Mouse (Mus musculus): ENCODE measurements at regions not wholly inside any gene's neighbourhood (a gene's known extent, or its start where the extent isn't known, plus 50 kb on each side); places are given as distances from the start of the nearest gene placed in this dataset.
A peak's percentile ranks its signal among the peaks of the same experiment; 100 is the strongest.
"Not testable (repeated sequence)": the region's sequence is repeated elsewhere in the genome, so short reads cannot be mapped to it uniquely, and the experiment has no call there.

DNA sequence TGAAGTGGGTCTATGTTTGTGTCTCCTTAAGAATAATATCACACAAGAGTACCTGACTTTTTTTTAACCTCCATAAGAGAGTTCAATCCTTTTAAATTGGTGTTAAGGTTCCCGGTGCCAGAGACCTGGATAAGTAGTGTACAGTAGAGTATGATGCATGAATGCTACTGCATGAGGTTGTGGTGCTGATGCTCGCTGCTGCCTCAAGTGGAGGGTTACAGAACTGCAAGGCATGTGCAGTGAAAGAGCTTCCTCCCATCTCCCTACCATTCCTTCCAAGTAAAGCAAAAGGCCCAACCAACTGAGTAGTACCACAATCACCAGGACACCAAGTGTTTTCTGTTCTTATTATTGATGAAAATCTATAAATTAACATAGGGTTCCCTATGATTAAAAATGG, 227.5 kb downstream of the Plod2 start:
- Histone ChIP-seq H3K9me3 (replicated peaks) (no peaks in the 10 kb centered on the region), H3K36me3 (no peaks in the 10 kb centered on the region), H3K4me1 (no peaks in the 10 kb centered on the region), H3K4me3 (no peak overlapping the region), H3K27me3 (ENCODE audit: low read depth, poor library complexity, severe bottlenecking) (no peaks in the 10 kb centered on the region), H3K27ac (replicated peaks) (no peak overlapping the region)
- no peak for DNase-seq (ENCODE audit: low spot score)
- 53% methylated on average over 2 of the region's 2 CpGs for WGBS

DNA sequence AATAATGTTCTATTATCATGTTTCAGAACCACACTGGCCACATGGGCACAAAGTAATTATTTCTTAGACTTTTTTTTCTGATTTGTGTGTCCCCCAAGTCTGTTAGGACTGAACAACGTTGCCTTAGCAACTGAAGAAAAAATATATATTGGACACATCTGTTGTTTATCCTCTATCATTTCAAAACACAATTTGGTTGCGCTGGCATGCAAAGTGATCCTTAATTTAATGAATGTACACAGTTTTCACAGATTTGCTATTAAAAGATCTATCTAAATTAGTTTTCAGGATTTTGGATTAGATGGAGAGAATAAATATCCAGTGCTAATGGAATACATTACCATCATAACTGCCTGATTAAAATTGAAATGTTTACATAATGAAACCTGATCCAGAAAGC, 229.0 kb downstream of the Plod2 start:
- Histone ChIP-seq H3K9me3 (replicated peaks) (no peaks in the 10 kb centered on the region), H3K27ac (replicated peaks) (no peak overlapping the region), H3K36me3 (no peaks in the 10 kb centered on the region), H3K27me3 (ENCODE audit: low read depth, poor library complexity, severe bottlenecking) (no peaks in the 10 kb centered on the region), H3K4me1 (no peaks in the 10 kb centered on the region), H3K4me3 (no peak overlapping the region)
- WGBS = 88% methylated on average over 2 of the region's 2 CpGs
- DNase-seq (ENCODE audit: low spot score) = no peak

DNA sequence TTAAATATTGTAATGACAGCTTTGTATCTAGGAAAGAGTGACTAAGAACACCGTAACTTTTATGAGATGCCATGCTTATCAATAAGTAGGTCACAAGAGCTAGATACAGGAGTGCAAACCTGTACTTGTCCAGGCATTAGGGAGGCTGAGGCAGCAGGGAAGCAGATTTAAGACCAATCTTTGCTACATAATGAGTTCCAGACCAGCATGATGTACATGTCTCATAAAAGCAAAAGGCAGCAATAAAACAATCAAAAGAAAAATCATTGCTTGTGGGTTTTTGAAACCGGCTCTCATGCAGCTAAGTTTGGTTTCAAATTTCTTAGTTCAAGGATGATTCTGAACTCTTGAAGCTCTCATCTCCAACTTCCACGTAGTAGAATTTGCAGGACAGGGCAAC, 229.7 kb downstream of the Plod2 start:
- Histone ChIP-seq H3K27me3 (ENCODE audit: low read depth, poor library complexity, severe bottlenecking) (no peaks in the 10 kb centered on the region), H3K4me3 (no peak overlapping the region), H3K4me1 (no peaks in the 10 kb centered on the region), H3K9me3 (replicated peaks) (no peaks in the 10 kb centered on the region), H3K27ac (replicated peaks) (no peak overlapping the region), H3K36me3 (no peaks in the 10 kb centered on the region)
- WGBS = 81% methylated on average over 3 of the region's 3 CpGs
- no peak for DNase-seq (ENCODE audit: low spot score)

DNA sequence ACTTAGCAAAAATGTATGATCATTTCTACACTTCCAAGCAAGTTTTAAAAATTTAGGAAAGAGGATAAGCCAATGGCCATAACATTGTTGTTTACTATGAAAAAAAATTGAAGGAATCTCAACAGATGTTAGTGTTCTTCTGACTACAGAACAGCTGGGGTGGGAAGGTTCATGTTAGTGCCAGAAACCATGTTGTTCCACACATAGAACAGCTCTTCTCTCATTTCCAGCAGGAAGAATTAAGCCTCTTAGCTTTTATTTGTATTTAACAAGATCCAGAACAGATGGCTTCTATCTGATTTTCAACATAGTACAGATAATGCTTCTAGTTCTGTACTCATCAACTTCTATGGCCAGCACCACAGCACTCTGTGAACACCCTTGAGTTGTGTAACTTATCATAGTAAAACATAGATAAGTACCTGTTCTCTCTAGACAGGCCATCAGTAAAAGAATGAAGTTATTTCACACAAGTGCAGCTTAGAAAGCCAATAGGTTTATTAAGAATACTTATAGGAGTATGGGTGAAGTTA, 241.0 kb downstream of the Plod2 start:
- no peak for DNase-seq (ENCODE audit: low spot score)
- no peaks in the 10 kb centered on the region for H3K4me1 ChIP-seq
- H3K9me3 ChIP-seq (replicated peaks) = no peaks in the 10 kb centered on the region
- no peak overlapping the region for H3K27ac ChIP-seq (replicated peaks)
- no peaks in the 10 kb centered on the region for H3K27me3 ChIP-seq (ENCODE audit: low read depth, poor library complexity, severe bottlenecking)
- no peak overlapping the region for H3K4me3 ChIP-seq
- no peaks in the 10 kb centered on the region for H3K36me3 ChIP-seq

DNA sequence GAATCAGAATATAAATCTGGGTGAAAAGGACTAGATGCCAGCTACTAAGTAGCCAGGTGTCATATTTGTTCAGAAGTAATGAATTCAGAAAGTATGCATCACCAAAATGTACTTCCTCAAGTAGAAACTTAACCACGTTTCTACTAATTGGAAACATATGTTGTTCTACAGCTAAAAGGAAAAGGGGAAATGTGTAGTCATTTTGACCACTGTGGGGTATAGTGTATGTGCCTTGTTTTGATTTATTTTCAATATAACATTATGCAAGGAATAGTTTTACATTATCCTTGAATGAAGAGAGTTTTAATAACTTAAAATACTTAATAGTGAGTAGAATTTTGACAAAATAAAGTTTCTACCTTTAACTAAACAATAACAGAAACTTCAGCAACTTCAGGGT, 257.7 kb downstream of the Plod2 start:
- Histone ChIP-seq H3K36me3 (no peaks in the 10 kb centered on the region), H3K9me3 (replicated peaks) (no peaks in the 10 kb centered on the region), H3K4me1 (no peaks in the 10 kb centered on the region), H3K27ac (replicated peaks) (no peak overlapping the region), H3K4me3 (no peak overlapping the region), H3K27me3 (ENCODE audit: low read depth, poor library complexity, severe bottlenecking) (no peaks in the 10 kb centered on the region)
- DNase-seq (ENCODE audit: low spot score) = no peak
- WGBS = 69% methylated on average over 1 of the region's 1 CpGs

DNA sequence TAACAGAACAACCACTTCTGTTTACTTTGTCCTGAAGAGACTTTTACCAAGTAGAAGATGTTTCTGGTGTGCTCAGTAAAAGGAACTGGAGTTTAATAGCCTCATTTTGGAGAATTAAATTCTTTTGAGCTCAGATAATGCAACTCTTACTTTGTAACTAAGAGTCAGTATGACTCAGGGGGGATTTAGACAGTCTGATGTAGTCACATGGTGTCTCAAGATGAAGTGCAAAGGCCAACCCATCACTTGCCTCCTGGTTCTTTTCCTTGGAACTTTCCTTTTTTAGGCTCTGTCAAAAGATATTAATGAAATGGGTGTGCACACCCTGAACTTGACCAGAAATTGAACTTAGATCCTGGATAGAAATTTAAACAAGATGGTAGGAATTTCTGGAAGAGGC, 267.4 kb downstream of the Plod2 start:
- H3K4me3 ChIP-seq = no peak overlapping the region
- DNase-seq (ENCODE audit: low spot score) = no peak
- H3K27me3 ChIP-seq (ENCODE audit: low read depth, poor library complexity, severe bottlenecking) = no peaks in the 10 kb centered on the region
- no peaks in the 10 kb centered on the region for H3K9me3 ChIP-seq (replicated peaks)
- no peaks in the 10 kb centered on the region for H3K36me3 ChIP-seq
- no peaks in the 10 kb centered on the region for H3K4me1 ChIP-seq
- H3K27ac ChIP-seq (replicated peaks) = no peak overlapping the region

DNA sequence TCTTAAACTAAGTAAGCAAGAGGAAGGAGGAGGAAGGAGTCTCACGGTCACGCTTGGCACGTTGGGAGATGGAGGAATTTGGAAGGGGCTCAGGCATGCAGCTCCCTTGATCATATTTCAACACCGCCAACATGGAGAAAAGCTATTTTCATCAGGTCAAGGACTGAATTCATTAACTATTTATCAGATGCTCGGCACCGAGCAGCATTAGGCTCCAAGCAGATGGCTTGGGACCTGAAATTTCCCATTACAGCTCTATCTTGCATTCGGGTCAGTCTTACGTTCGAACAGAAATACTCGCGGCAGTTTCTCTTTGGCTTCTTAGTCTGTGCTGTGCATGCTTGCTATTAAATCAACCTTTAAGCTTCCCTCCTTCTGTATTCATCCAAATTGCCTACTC, 278.7 kb downstream of the Plod2 start:
- Histone ChIP-seq H3K36me3 (no peaks in the 10 kb centered on the region), H3K4me3 (no peak overlapping the region), H3K9me3 (replicated peaks) (no peaks in the 10 kb centered on the region), H3K4me1 (no peaks in the 10 kb centered on the region), H3K27ac (replicated peaks) (no peak overlapping the region), H3K27me3 (ENCODE audit: low read depth, poor library complexity, severe bottlenecking) (no peaks in the 10 kb centered on the region)
- WGBS = 85% methylated on average over 11 of the region's 11 CpGs
- no peak for DNase-seq (ENCODE audit: low spot score)

DNA sequence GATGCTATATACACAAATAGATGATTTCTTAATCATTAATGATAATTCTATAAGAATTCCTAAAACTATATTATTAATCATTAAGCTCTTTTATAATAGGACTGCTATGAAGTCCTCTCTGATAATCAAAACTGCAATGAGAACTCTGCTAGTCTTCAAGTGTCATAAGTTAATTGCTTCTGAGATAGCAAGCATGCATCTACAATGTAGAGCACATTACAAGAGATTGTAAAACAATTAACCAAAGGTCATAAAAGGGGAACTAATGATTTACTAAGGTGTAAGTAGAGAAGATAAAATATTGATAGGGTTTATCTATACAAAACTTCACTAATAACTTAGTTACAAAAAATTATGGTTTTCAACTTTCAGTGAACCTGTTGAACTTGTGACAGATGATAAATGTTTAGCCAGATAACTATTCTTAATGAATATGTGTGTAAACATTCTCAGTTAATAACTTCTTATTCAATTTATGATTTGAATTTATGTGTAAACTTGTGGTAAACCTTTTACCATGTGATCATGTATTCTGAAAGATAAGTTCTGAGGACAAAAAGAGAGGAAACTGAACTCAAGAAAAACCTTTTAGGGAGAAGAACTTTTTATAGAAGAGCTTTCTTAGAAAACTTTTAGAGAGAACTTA, 284.8 kb downstream of the Plod2 start:
- Histone ChIP-seq H3K4me3 (no peak overlapping the region), H3K9me3 (replicated peaks) (no peaks in the 10 kb centered on the region), H3K36me3 (no peaks in the 10 kb centered on the region), H3K4me1 (no peaks in the 10 kb centered on the region), H3K27me3 (ENCODE audit: low read depth, poor library complexity, severe bottlenecking) (no peaks in the 10 kb centered on the region), H3K27ac (replicated peaks) (no peak overlapping the region)
- DNase-seq (ENCODE audit: low spot score) = no peak

DNA sequence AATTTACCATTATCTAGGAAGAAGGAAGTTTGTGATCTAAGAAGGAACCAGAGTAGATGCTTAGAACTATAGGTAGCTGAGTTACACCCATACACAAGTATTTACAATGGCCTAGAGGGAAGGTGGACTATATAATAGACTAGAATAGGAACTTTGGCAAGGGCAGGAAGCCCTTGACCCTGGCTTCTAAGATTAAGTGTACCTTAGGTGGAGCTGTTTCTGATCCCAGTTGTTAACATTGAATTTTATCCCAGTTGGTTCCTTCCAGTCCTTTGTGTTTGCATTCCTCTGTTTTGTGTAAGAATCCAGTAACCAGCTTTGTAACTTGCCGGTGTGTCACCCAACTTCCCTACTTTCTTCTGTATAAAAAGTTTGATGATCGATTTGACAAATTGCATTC, 294.1 kb downstream of the Plod2 start:
- H3K4me3 ChIP-seq = not testable (repeated sequence)
- WGBS = 96% methylated on average over 2 of the region's 2 CpGs

DNA sequence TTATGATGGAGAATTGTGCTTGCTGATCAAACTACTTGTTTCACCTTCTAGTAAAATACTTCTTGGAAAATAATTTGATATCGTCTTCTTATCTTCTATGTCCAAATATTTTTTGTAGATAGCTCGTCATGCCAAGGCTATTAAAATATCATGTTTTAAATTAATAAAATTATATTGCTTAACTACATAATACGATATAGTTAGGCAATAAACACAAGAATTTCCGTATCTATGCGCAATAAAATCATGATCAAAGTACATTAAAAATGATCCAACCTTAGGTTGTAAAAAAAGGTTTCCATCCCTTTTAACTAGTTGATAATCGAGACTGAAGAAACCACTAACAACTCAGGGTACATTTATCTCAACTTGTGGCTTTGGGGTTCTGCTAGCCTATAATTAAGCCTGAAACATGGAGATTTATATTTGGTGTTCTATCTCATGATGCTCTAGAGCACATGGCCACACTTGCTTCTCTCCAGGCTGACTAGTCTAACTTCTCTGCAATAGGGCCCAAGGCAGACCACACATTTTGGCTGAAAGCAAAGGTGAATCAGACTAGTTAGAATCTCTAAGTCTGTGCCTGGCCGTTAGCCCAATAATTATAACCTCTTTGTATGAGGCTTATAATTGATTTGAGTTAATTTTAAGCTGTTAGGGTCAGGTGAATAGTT, 314.5 kb downstream of the Plod2 start:
- 91% methylated on average over 7 of the region's 7 CpGs for WGBS
- no peaks in the 10 kb centered on the region for H3K9me3 ChIP-seq (replicated peaks)
- no peaks in the 10 kb centered on the region for H3K4me1 ChIP-seq
- no peak for DNase-seq (ENCODE audit: low spot score)
- H3K27ac ChIP-seq (replicated peaks) = no peak overlapping the region
- H3K27me3 ChIP-seq (ENCODE audit: low read depth, poor library complexity, severe bottlenecking) = no peaks in the 10 kb centered on the region
- no peaks in the 10 kb centered on the region for H3K36me3 ChIP-seq
- H3K4me3 ChIP-seq = no peak overlapping the region

More for the DNA sequence above, 294.1 kb downstream of the Plod2 start:
- H3K9me3 ChIP-seq (replicated peaks); H3K27me3 ChIP-seq (ENCODE audit: low read depth, poor library complexity, severe bottlenecking); H3K4me1 ChIP-seq; H3K27ac ChIP-seq (replicated peaks); DNase-seq (ENCODE audit: low spot score); H3K36me3 ChIP-seq: not testable (repeated sequence)

DNA sequence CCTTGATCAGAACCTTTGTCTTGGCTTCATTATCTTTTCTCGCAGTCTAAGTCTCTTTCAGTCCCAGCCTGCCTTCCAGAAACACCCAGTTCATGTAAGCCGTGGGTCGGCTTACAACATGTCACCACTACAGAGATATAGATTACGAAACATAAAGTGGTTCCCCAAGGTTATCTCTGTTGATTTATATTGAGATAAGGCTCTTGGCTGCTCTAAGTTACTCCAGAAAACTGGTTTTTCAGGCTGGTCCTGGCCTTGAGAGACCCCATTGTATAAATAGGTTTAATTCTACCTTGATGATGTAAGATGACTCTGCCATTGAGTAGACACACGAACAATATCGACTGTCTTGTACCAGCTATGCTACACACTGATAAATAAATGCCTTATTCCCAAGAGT, 323.8 kb downstream of the Plod2 start:
- no peaks in the 10 kb centered on the region for H3K27me3 ChIP-seq (ENCODE audit: low read depth, poor library complexity, severe bottlenecking)
- WGBS = 92% methylated on average over 6 of the region's 6 CpGs
- no peaks in the 10 kb centered on the region for H3K4me1 ChIP-seq
- no peaks in the 10 kb centered on the region for H3K9me3 ChIP-seq (replicated peaks)
- DNase-seq (ENCODE audit: low spot score) = no peak
- no peak overlapping the region for H3K4me3 ChIP-seq
- H3K36me3 ChIP-seq = no peaks in the 10 kb centered on the region
- no peak overlapping the region for H3K27ac ChIP-seq (replicated peaks)

DNA sequence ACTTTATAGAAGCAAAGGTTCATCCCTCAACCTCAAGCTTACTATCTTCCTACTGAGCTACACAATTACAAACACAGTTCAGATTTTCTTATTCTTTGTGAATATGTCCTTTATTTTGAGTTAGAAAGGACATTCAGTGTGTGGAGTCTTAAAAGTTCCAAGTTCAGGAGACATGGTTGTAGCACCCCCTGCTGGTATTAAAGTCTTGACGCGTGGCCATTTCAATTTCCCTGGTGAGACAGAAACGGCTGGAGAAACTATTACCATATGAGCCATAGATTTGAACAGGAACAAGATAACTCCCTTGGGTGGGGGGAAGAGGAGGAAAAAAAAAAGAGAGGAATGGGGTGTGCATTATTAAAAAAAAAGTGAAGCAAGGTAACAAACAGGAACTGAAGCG, 336.6 kb downstream of the Plod2 start:
- Histone ChIP-seq H3K4me1 (peaks cover 7% of the 10 kb centered on the region), H3K9me3 (replicated peaks) (no peaks in the 10 kb centered on the region), H3K27ac (replicated peaks) (no peak overlapping the region), H3K36me3 (no peaks in the 10 kb centered on the region), H3K27me3 (ENCODE audit: low read depth, poor library complexity, severe bottlenecking) (no peaks in the 10 kb centered on the region), H3K4me3 (no peak overlapping the region)
- peak; percentile 14 for DNase-seq (ENCODE audit: low spot score)
- 40% methylated on average over 4 of the region's 4 CpGs for WGBS

DNA sequence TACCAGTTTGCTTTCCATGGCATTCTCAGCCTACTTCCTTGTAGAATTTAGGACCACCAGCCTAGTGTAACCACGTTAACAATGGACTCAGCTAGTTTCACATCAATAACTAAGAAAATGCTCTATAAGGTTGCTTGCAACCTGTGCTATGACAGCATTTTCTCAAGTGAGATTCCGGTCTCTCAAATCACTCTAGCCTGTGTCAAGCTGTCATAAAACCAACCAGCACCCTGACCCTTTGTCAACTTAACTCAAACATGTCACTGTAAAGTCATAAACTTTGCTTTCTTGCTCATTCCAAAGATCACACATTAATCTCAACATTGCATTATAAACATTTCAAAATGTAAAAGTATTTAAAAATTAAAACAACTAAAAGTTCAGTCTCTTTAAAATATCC, 337.8 kb downstream of the Plod2 start:
- Histone ChIP-seq H3K27me3 (ENCODE audit: low read depth, poor library complexity, severe bottlenecking) (no peaks in the 10 kb centered on the region), H3K4me1 (peaks cover 7% of the 10 kb centered on the region), H3K9me3 (replicated peaks) (no peaks in the 10 kb centered on the region), H3K4me3 (no peak overlapping the region), H3K27ac (replicated peaks) (no peak overlapping the region), H3K36me3 (no peaks in the 10 kb centered on the region)
- no peak for DNase-seq (ENCODE audit: low spot score)
- WGBS = 78% methylated on average over 2 of the region's 2 CpGs

All from midbrain, embryonic 10.5 days (tissue).